Mouse (Mus musculus): ENCODE results near the gene Pitpnm2. TPM values are rescaled to one million over a fixed set of nuclear protein-coding genes. Genes with fewer than 3 reads are reported as not detected.

Pitpnm2 gene
- total RNA-seq, 4 experiments from 2014 or later = 260 to 337 (median 315) TPM

DNA sequence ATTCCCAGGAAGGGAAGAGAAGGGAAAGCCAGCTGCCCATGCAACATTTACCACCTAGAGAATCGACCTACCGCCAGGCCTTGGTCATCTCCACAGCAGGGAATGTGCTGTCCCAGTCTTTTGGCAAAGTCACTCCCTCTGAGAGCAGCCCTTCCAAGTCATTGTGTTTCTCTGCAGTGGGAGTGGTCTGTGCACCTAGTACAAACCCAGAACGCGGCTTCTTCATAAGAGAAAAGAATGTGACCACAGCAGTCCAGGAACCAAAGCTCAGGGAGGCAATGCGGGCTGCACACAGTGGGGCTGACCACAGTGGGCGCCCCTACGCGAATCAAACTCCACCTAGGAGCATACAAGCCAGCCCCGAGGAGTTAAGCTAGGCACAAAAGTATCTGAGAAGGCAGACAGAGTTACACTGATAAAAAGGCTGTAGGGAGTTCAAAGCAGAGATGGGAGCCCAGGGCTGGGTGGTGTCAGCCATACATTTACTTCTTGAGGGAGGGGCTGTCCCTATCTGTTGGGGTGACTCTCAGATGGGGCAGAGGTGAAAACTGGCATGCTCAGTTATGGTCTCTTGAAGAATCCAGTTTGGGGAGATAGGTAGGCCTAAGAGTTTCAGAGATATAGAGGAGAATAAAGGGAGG is 1.5 kb downstream of the Pitpnm2 start:
- no peak for DNase-seq (ENCODE audit: low spot score in 2 of 2)

DNA sequence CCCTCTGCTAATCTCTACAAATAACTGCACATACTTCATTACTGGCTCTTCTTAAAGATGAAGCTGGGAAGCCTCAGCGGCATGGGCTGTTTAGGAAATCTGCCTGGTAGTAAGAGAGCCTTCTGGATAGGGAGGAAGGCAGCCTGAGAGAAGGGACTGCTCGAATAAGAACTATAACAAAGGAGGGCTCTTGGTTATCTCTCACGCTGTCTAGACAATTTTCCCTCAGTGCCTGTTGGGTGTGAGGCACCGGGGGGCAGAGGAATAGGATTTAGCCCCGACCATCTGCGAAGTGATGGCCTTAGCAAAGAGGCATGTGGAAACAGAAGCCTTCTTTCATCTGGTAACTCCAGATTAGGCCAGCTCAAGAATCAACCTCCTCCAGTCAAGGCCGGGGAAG is 2.3 kb downstream of the Pitpnm2 start:
- DNase-seq (ENCODE audit: low spot score in 2 of 2) = no peak

DNA sequence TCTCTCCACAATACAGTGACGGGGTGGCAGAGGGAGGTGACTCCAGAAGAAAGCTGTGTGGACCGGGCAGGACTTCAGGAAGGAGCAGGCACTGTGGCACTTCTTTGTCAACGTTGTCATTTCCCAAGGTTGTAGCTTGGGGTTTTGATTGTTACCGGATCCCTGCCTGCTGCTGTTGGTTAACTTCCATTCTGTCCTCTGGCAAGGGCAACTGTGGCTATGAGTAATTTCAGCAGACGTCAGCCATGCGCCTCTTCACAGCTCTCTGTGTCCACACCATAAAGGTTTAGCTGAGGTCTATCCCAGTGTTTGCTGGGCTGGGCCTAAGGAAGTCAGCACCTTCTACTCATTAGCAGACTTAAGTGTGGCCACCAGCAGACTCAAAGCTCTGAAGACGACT is 4.7 kb downstream of the Pitpnm2 start:
- DNase-seq (ENCODE audit: low spot score in 2 of 2) = no peak

DNA sequence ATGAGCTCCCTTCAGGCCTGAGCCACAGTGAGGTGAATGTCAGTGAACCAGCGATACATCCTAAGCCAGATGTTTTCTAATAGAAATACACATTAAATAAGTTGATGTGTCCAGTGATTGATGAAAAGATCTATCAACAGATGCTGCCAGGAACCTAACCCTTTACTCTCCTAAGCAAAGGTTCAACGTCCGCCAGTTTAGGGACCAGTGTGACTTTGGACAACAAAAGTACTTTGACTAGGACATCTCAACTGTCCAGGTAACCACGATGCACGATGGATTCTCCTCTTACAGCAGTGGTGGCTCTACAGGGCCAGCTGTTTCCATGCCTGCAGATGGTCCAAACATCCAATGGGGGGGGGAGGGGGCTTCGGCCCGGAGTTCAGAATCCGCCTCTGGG is 5.1 kb downstream of the Pitpnm2 start:
- no peak for DNase-seq (ENCODE audit: low spot score in 2 of 2)

DNA sequence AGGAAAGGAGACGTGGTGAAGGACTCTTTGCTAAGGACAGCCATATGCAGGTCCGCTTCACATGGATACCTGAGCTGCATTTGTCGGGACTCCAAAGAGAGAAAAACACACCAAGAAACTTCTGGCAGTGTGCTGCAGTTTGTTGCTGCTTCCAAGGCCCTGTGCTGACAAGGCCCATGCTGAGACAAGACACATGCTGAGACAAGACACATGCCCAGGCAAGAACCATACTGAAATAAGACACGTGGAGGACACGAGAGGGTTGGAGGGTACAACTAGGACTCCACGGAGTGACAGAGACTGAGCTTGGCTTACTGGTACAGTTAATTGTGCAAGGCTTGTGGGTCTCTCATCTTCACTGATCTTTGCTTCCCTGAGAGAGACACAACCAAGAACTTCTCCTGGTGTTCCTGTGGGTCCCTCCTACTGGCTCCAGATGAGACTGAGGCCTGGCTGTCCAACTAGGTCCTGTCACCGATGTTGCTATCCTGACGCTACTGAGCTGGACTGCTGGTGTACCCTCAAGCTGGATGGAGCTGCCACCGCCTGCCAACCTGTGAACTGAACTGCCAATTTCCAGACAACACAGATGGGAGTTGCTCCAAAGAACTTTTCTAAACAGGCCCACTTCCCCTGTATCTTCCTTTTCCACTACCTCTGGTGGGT is 6.2 kb downstream of the Pitpnm2 start:
- no peak for DNase-seq (ENCODE audit: low spot score in 2 of 2)

DNA sequence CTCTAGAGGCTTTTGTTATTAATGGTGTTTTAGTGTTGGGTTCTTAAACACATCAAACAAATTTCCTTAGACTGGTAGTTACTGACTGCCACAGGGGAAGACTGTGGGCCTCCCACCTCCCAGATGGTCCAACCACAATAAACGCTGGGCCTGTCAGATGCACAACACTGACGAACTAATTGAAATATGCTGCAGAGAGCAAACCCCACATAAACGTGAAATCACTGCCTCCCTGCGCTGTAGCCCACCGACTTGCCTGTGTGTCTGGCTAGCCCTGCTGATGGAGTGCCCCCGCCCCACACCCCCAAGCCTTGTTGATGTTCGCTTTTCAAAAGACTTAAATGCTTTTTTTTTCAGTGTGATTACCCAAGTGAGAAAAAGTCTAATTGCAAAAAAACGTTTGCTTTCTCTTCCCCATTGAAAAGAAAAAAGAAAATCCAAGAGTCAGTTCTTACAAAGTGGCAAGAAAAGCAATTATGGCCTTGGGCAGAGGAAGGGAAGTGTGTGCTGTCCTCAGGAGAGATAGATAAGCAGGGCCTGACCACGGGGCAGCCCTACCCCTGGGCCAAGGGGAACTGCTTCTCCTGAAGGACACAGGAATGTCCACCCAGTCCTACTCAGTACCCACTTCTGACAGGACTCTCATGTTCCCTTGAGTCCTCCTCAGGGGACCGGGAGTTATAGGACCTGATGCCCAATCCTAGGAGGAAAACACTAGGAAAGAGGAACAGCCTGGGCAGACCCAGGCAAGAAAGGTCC is 7.7 kb downstream of the Pitpnm2 start:
- peak; percentile 55 to 70 for DNase-seq (ENCODE audit: low spot score in 2 of 2)

DNA sequence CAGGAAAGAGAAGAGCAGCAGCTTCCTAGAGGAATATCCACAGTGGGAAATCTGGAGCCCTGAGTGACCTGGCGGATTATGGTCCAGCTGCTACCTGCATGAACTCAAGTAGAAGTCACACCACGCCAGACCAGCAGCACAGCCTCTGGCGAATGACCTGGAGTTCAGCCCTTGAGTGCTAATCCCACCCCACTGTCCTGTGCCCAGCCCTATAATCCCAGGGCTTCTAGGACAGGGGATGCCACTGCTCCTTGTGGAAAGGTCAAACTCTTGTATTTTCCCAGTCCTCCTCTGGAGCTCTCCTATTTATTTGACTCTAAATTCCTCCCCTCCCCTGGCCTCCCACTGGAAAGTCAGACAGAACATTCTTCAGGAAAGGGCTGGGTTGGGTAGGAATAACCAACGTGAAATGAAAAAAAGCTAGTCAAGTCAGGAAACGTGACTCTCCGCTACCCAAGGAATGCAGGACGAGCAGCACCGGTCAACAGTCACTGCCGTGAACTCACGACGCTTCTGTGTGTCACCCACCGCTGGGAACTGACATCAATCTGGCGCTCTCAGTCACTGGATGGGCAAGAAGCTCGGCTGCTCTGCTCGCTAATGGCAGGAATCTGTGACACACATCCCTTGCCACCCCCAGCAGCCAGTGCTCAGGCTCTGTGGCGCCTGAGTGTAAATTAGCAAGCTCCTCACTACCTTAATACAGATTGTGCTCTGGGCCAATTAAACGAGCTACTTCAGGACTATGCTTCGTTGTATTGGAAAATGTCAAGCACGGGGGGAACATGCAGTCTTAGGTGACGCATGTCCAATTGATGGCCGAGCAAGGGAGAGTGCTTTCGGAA is 8.5 kb downstream of the Pitpnm2 start:
- DNase-seq (ENCODE audit: low spot score in 2 of 2) = no peak

DNA sequence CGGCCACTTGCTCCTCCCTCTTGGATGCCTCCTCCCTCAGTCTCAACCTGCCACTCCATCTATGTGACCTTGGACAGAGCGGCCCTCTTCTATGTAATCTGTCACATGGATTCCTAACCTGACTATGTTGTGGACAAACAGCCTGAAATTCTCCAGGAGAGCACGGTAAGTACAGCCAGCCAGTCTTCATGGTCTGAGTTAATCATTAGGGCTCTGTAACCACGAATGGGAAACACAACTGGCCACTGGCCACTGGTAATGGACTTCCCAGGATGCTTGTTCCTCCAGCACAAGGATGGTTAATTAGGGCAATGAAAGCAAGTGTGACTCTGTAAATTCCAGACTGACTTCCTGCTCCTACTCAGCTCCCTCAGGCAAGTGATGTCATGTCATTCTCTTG is 13.4 kb downstream of the Pitpnm2 start:
- no peak for DNase-seq (ENCODE audit: low spot score in 2 of 2)

DNA sequence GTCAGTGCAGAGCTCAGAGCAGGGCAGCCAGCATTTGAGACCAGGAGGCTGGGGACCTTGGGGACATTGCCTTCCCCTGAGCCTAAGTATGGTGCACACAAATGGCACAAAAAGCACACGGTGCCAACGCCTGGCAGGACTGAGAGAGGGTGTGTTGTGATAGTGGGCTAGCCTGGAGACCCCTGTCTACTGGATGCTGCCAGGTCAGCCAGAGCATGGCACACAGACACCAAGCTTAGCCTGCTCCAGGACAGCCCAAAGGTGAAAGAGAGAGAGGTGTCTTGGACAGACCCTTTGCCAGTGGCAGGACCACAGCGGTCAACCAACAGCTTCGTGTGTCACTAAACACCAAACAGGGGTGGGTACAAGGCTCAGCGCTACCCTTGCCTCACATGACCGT is 14.8 kb downstream of the Pitpnm2 start:
- DNase-seq (ENCODE audit: low spot score in 2 of 2) = no peak

DNA sequence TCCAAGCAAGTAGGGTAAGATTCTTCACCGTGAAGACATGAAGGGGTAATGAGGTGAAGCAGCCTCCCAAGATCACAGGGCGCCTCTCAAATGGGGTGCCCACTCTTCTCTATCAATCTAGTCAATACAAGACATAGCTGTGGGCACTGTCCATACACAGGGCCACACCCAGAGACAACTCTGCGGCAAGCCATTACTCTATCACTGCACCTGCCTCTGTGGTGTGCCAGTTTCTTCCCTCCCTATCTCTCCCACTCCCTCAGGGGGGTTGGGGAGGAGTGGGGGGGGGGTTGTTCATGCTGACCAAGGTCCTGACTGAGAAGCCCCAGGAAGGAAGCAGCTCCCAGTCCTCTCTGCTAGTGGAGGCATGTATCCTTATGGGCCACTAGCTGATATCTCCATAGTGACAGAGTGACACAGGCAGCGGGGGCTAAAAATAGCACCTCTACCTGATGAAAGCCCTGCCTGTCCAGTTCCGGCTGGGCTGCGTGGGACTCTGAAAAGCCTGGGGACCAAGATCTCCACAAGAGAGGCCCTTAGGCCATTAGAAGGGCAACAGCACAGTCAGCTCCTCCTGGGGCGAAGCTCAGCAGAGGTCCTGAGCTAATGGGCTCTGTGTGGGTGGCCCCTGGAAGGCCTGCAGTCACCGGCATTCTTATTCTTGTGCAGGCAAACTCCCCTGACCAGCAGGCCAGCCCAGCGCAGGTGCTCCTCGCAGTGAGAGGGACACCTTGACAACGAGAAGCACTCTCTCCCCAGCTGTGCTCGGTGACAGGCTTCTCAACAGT is 15.5 kb downstream of the Pitpnm2 start:
- no peak for DNase-seq (ENCODE audit: low spot score in 2 of 2)

DNA sequence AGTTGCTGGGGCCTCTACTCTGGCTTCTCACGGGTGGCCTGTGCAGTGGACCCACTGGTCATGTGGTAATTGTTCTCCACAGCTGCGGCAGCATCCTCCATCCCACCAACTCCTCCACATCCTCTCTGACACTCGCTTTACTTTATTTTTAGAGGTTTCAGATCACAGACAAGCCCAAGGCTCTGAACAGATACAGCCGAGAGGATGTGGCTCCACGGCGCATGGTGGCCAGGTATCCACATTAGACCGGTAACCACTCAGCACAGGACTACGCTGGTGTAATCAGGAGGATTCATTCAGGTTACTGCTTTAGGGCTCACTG is 16.5 kb downstream of the Pitpnm2 start:
- no peak for DNase-seq (ENCODE audit: low spot score in 2 of 2)

DNA sequence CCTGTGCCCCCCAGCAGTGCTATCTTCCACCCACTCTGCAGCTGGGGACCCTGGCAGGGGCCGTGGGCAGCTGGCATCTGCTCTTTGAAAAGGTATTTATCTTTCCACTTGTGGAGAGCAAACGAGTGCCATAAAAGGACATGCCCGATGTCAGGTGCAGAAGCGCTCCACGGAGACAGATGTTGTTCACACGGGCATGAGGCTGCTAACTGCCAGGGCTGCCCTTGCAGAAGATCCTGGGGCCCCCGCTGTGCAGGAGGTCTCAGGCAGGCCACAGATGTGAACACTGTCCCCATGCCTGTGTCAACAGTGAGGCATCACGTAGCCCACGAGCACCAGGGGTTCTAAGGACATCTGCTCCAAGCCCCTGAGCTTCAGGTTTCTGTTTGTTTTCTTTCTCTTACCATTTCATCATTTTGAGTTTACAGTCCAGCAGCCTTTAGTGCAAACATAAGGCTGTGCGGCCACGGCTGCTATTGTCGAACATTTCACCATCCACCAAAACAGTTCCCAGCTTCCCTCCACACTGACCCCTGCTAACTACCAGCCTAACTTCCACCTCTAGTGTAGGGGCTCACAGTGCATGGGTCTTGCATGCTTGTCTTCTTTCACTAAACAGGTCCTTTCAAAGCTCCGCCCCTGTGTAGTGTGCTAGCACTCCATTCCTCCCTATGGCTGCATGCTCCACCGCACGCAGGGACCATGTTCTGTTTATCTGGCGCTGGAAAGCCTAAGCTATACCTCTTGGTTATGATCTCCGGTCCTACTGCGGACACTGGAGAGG is 17.0 kb downstream of the Pitpnm2 start:
- DNase-seq (ENCODE audit: low spot score in 2 of 2) = no peak

DNA sequence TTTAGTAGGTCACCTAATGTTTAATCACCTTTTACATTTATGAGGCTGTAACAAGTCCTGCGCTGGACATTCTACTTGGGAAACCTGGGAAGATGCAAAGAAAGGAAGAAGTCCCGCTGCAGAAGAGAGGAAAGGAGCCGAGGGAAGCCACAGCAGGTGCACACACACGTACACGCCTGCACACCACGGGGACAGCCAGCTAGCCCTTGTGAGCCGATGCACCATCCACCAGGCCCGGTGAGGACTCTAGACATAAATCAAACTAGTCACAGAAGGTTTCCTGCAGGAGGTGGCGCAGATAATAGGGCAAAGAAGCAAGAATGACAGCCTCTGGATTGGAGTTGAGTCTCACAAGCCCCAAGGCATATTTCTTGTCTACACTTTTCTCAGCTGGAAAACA is 19.1 kb downstream of the Pitpnm2 start:
- DNase-seq (ENCODE audit: low spot score in 2 of 2) = no peak

DNA sequence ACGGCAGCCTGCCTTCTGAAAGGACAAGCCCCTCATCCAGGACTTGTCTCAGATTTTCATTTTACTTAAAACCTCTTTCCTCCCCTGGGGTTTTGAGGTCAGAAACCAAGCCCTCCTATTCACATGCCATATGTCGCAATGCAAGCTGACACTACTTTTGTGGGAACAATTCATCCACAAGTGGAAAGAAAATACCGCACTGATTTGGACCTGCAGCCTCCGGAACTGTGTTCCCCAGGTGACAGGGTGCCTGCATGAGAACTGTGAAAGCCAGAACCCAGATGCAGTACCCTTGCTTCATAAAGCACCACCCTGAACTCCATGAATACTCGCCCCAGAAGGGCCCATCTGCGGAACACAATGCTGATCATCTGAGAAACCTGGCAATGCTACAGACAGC is 22.4 kb downstream of the Pitpnm2 start:
- no peak for DNase-seq (ENCODE audit: low spot score in 2 of 2)

DNA sequence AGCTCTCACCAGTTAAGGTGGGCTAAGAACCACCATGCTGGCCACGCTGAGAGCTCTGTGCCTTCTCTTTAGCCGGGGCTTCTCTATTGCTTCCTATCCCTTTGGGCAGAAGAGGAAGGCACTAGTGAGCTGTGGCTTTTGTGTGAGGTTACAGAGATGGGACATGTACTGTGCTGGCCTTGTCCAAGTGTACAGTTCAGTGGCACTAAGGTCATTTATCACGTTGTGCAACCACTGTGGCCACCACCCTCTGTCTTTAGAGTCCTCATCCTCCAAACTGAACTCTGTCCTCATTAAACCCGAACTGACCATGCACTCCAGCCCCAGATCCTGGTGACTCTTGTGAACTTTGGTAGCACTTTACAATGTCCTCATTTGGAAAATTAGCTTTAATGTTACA is 23.1 kb downstream of the Pitpnm2 start:
- no peak for DNase-seq (ENCODE audit: low spot score in 2 of 2)

DNA sequence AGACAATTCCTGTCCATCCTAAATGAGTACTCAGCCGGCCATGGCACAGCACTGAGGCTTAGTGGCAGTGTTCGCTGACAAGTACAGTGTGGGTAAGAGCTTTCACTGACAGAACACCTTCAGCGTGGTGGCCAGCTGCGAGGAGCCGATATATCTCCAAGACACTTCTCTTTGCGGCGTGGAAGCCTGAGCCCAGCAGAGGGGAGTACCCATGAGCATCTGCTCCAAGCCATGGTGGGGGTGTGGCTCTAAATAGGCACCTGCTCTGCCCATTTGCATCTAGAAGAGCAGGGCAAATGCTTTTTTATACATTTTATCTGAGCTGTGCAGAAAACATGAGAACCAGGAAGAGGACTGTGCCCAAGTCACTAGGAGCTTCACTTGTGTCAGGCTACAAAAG is 23.7 kb downstream of the Pitpnm2 start:
- DNase-seq (ENCODE audit: low spot score in 2 of 2) = no peak

DNA sequence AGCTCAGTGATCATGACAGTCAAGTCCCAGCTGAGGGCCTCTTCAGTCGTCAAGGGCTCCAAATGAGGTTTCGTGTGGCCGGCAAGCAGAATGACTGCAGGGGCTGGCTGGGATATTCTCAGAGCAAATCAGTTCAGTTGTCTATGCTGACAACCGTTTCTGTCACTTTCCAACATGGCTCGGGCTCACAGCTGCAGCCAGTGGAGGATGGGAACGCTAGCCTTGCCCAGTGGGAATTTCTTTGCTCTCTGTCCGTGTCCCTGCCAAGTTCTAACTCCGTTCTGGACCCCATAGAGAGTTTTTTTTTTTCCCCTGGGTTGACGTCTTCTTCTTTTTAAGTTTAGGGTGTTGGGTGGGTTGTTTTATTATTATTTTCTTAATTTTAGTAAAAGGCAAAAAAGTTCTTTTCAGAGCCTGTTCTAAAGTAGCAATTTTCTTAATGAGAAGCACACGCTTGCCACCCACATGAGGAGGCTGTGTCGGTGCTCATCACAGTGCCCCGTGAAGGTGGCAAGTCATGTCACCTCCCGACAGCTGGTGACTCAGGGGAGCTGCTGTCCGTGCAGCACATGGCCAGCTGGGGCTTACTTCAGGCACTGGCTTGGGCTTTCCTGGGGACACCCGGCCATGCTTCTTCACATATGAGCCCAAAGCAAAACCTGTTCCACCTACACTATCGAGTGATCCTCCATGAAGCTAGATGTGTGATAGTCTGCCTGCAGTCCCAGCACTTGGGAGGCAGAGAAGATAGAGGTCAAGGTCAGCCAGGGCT is 25.1 kb downstream of the Pitpnm2 start:
- DNase-seq (ENCODE audit: low spot score in 2 of 2) = no peak

DNA sequence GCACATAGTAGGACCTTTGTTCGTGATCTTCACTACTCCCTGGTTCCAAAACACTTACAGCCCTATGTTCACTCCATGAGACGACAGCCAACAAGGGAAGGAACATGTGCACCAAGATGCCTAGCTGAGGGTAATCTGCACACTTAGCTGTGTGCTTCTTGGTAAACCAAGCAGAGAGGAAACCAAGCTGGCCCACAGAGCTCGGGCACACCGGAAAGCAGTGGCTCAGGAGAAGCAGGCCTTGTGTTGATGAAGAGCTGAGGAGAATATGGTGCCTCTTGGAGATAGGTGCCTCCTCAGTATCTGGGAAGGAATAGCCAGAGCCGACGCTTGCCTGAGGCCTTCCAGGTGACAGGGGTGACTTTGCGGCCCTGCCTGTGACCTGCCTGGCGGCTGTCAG is 26.0 kb downstream of the Pitpnm2 start:
- DNase-seq (ENCODE audit: low spot score in 2 of 2) = no peak

DNA sequence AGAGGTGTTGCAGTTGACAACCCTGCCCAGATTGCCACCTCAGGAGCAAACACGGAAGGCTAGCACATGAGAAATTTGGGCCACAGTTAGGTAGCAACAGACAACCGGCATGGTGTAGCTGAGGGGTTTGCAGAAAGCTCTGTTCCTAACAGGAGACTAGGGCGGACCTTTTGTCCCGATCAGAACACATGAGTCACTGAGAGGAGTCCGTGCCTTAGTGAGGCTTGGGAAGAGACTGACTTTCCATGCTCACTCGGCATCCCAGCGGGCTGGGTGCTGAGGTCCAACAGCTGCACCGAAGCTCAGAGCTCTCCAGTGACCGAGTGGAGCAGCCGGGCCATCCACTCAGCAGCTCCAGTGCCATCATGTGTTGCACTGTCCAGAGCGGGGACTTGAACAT is 26.9 kb downstream of the Pitpnm2 start:
- DNase-seq (ENCODE audit: low spot score in 2 of 2) = no peak

DNA sequence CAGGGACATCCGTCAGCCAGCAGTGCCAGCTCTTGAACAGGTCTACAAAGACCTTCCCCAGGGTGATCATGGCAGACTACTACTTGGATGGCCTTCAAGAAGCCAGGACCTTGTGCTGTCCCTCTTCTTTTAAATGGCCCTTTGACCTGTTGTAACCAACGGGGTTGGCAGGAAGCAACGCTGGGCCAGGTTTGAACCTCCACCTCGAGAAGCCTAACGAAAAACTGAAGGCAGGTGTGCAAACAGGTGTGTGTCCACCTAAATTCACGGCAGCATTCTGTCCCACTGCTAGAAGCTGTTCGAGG is 27.9 kb downstream of the Pitpnm2 start:
- no peak for DNase-seq (ENCODE audit: low spot score in 2 of 2)
